Mouse (Mus musculus) hematopoietic stem cell, adult 5-6 weeks (primary cell): ENCODE results near the gene Hoxb3. TPM values are rescaled to one million over a fixed set of nuclear protein-coding genes. Genes with fewer than 3 reads are reported as not detected.

Source experiments
- ATAC-seq, 2 experiments: fragments of 125-278 bp in 1 of 2; replicated peaks in 1 of 2; 2 replicates each; pipeline ENCODE4 v1.8.0; 2016 to 2017; ENCODE audit warnings: inconsistent platforms in 2 of 2, mild to moderate bottlenecking in 2 of 2, moderate number of reproducible peaks in 2 of 2, low read depth in 1 of 2, moderate TSS enrichment in 1 of 2; ENCODE audit not compliant: low FRiP score in 2 of 2, poor library complexity in 2 of 2, severe bottlenecking in 2 of 2, insufficient read depth in 1 of 2, low TSS enrichment in 1 of 2
- total RNA-seq: library from RNA; stranded (forward); fragments of 172-1452, 232-1000 nt; gene quantifications from 2 replicates; pipeline ENCODE4 v1.2.3, GENCODE M21; 2017

Hoxb3 gene
- total RNA-seq, 1 experiment from 2014 or later: 9.4 TPM

DNA sequence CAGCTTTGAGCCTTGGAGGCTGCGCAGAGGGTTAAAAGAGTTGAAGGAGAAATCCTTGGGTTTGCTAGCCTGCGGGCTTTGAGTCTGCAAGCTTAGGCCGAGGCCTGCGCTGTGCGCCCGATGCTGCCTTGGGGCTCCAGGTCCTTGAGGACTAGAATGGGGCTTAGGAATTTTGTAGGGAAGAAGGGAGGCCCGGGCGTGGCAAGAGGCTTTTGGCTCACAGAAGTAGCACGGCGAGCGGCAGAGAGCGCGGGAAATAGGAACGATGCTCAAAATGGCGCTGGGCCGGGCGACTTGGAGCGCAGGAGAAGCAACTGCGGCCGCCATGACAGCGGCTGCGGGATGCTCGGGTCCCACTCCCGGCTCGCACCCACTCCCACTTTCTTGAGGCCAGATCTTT is 31.2 kb downstream of the Hoxb3 start:
- no peak for ATAC-seq

DNA sequence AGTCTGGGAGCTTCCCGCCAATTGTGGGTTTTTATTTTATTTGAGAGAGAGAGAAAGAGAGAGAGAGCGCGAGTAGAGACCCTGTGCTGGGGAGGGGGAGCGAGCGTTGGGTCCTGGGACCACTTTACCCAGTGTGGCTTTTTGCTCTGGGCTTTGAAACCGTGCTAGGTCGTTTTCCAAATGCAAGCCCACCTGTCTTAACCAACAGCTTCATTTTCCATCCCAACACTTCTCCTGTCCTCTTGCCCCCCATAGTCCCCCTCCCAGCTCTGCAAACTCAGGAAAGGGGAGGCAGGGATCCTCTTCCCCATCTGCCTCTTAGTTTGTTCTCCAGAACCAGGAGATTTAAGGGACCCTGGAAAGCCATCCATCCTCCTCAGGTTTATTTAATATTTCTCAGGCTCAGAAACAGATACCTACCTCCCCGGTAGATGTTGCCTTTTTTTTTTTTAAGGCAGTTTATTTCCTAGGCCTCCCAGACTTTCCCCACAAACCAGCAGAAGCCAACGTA is 31.7 kb downstream of the Hoxb3 start:
- ATAC-seq: no peak

DNA sequence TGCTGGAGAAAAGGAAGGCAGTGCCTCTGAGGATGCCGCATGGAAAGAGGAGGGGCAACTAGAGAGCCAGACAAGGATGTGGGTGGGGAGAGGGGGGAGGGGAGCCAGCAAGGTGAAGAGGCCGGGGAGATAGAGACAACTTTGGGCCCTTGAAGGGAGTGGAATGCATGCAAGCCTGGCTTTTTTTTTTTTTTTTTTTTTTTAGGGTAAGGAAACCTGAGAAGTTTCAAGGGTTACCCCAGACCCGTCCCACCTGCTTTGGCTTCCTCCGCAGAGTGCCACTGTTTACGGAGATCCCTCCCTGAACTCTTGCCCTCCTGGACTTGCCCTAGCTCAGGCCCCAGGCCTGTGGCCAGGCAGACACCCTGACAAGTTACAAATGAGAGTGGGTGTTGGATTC is 40.7 kb downstream of the Hoxb3 start:
- no peak for ATAC-seq

DNA sequence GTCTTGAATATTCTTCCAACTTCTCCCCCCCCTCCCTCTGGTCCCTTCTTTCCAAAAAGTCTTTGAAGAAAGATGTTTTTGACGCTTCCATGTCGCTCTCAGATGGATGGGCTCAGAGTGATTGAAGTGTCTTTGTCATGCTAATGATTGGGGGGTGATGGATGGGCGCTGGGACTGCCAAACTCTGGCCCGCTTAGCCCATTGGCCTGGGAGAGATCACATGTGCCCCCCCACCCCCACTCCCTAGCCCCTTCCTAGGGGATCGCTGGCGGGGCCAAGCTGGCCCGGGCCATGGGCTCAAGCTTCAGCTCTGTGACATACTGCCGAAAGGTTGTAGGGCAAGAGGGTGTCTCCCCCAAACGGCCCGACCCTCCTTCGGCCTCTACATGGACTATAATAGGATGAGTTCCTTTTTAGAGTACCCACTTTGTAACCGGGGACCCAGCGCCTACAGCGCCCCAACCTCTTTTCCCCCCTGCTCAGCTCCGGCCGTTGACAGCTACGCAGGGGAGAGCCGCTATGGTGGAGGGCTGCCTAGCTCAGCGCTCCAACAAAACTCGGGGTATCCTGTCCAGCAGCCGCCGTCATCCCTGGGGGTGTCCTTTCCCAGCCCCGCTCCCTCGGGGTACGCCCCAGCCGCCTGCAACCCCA is 42.4 kb downstream of the Hoxb3 start, which contains the start of gene Hoxb1:
Hoxb1 (plus strand) TSS at position 312 of the 651 bp plus-strand sequence.
- ATAC-seq: peak; percentile 9 to 26; a peak in 1 of 4 replicates

DNA sequence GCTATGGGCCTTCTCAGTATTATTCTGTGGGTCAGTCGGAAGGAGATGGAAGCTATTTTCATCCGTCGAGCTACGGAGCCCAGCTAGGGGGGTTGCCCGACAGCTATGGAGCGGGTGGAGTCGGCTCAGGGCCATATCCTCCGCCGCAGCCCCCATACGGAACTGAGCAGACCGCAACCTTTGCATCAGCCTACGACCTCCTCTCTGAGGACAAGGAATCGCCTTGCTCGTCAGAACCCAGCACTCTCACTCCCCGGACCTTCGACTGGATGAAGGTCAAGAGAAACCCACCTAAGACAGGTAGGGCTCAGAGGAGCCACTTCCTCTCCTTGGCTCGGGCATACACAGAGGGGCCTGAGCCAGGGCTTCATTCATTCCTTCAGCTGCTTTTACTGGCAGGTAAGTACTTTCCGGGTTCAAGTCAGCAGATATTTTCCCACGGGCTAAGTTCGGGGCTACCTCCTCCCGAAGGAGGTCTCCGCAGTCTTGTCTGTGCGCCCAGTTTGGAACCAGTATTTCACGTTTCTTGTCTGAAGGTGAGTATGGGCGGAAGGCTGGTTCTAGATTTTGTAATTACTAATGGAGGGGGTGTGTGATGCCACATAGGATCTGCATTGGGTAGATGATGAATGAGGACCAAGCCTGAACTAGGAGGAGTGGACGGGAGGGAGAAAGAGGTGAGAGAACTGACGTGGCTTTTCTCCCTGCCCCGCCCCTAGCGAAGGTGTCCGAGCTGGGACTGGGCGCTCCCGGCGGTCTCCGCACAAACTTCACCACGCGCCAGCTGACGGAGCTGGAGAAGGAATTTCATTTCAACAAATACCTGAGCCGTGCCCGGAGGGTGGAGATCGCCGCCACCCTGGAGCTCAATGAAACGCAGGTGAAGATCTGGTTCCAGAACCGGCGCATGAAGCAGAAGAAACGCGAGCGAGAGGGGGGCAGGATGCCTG is 43.2 kb downstream of the Hoxb3 start:
- peak; percentile 72 to 73 for ATAC-seq

DNA sequence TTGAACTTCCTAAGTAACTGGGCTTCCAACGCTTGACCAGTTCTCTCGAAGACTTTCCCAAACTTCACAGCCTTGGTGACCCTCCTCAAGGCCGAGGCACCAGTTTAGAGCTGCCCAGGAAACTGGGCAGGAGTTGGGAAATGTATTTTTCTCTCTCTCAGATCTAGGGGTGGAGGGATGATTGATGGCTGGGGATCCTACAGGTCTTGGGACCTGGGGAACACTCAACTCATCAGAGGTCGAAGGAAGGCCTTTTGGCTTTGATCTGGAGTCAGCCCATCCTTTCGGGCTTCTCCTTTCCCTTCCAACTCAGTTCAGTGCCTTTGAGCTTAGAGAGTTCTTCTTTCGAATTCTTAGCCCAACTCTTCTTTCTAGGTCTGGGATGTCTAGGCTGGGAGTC is 44.0 kb downstream of the Hoxb3 start:
- no peak for ATAC-seq

DNA sequence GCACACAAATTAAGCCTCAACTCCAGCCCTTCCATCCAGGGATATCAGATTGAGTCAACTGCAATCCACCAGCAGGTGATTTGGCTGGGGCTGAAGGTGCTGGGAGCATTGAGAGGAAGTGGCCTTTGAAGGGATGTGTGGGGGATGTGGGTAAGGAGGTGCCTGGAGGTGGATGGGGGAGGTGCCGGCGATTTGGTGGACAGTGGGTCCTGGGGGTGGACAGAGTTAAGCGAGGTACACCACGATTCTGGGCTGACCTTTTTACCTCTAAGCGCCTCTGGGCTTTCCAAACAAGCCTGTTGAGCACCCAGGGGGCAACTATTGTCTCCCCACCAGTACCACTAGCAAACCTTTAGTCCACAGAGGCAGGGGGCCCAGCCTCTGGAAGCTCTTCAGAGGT is 45.6 kb downstream of the Hoxb3 start:
- no peak for ATAC-seq

DNA sequence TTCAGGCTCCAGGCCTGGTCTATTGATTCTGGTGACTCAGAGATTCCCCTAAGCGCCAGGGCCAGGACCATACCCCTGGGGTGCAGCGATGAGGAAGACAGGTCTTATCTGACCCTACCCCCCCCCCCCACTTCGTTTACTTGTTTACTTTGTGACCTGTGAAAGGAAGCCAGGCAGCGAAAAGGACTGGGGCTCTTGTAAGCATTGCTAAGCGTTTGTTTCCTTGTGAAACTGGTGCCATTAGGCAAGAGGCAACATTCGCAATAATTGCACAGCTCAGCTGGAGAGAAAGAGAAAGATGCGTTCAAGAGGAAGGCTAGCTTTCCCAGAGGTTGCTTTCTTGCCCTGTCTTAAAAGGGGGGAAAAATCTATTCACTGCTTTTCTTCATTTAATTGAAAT is 46.0 kb downstream of the Hoxb3 start:
- ATAC-seq: no peak

DNA sequence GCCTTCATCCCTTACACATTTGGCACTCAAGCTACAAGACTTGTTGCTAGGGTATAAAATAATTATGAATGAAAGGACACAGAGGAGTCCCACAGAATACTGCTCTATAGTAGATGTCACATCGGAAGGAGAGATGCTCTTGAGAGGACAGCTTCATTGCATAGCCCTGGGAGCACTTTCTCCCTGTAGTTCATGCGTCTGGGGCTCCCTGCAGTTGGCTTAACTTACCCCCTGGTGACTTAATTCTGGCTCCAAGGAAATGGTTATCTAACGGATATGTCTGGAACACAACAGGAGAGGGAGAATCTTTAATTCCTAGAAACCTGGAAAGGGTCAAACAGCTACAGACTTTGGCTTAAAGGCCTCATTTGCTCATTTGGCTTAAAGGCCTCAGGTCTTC is 48.6 kb downstream of the Hoxb3 start:
- ATAC-seq: no peak

DNA sequence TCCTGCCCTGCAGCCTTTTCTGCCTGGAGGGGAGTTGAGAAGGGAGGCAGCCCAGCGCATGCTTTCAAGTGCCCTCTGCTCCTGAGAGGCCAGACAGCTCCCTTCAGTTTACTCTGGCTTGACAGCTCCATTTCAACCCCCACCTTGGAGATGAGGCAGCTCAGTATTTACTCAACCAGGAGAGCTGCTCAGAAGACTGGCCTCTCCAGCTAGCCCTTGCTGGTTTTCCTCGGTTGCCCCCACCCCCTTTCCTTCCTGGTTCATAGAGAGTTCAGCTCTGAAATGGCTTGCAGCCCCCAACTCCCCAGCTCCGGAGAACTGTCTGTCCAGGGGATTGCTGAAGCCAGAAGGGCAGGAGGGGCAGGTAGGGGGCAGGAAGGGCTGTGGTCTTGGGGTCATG is 49.4 kb downstream of the Hoxb3 start:
- no peak for ATAC-seq

DNA sequence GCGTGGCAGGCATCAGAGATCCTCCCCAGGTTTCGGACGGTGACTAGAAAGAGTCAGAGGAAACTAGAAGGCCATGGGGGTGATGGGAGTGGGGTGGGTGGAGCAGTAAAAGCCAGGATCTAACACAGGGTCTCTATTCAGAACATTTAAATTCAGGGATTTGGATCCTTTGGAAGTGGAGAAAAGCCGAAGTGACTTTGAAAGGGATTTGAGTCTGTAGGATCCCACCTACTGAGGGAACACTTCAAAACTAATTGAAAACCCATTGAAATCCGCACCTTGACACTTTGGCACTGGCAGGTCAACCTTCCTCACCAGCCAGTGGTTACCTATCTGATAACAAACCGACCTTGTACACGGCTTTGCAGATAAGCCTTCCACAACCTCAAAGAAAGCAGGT is 51.7 kb downstream of the Hoxb3 start:
- ATAC-seq: no peak

DNA sequence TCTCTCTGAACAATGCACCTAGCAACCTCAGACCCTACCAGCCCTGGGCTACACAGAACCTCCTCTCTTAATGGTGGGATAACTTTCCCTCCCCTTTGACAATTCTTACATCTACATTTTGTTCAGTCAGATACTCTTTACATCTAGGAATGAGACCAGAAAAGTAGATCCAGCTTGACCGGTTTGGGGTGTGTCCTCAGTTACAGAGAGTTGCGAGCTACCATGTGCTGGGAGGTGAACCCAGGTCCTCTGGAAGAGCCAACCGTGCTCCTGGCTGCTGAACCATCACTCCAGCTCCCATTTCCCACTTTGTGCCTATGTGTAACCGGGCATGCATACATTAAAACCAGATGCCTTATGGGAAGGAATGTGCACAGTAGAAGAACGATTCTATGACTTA is 60.3 kb downstream of the Hoxb3 start:
- no peak for ATAC-seq

DNA sequence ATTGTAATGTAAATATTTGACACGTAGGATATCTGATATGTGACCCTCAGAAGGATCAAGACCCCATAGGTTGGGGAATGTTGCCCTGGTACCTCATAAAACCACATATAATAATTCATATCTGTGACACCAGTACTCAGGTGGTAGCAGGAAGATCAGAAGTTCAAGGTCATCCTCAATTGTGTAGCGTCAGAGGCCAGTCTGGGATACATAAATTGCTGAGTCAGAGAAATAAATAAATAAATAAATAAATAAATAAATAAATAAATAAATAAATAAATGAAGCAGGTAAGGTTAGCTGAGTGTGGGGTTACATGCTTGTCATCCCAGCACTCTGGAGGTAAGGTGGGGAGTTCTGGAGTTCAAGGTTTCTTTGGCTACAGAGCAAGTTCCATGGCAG is 64.5 kb downstream of the Hoxb3 start:
- ATAC-seq: no peak

DNA sequence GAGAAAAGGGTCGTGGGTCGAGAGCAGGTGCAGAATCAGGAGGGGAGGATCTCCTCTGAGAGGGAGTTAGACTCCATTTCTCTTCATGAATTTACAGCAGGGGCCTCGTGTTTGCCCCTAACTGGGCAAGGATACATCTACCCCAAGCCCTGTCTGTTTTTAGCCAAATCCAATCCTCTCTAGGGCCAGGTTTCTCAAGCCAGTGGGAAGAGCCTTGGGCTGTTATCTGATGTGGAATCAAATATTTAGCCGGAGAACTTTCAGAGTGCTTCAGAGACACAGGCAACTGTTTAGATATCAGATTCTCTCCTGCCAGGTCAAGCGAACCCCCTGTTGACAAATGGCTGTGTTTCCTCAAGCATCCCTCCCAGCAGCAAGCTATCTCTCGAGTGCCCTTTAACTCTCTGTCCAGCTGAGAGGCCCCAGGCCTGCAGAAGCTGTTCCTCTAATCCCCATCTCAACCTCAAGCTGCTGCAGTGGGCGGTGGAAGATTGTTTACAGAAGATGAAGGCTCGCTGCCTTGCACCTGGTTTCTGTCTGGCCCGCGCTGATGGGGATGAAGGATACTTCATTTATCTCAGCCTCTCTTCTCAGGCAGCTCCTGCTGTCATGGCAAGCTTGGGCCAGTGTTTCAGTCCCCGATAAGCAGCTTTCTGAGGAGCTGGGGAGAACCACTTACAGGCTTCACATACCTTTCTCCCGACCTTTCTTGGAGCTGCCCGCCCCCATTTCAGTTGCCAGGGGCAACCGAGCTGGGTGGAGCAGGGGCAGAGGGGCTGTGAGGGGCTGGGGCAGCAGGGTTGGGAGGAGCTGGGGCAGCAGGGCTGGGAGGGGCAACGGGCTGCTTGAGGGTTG is 73.9 kb downstream of the Hoxb3 start:
- ATAC-seq: no peak
